Mouse (Mus musculus): Measurements from ENCODE around the gene Pfn3. TPM values are rescaled to one million over a fixed set of nuclear protein-coding genes. Genes with fewer than 3 reads are reported as not detected.

The Pfn3 gene
- total RNA-seq, 1 experiment: not detected

DNA sequence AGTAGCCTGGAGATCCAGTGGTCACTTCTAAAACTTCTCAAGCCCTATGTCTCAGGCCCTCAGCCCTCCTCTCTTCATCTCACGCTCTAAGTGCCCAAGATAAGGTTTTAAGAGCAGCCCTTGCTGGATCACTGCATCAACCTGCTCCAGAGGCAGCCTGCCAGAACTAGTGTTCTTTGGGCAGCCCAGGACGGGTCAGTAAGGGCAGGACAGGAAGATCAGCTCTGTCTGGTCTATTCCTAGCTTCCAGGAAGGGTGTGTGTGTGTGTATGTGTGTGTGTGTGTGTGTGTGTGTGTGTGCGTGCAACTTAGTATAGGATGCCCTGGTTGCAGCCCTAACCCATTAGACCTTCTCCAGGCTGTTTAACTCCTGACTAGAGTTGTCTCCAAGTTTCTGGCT lies 44.8 kb downstream of the Pfn3 start:
- in situ Hi-C loops (cut with MboI; ENCODE audit: low sequenced_read_pairs in 2 of 2, unreplicated experiment in 2 of 2): no loop called here
- no peak overlapping the region for H3K9ac ChIP-seq (ENCODE audit: insufficient read depth, low read depth, low read length, poor library complexity, severe bottlenecking)
- no peaks in the 10 kb centered on the region for H3K9me3 ChIP-seq (ENCODE audit: control insufficient read depth, insufficient read depth, low read depth, low read length)

DNA sequence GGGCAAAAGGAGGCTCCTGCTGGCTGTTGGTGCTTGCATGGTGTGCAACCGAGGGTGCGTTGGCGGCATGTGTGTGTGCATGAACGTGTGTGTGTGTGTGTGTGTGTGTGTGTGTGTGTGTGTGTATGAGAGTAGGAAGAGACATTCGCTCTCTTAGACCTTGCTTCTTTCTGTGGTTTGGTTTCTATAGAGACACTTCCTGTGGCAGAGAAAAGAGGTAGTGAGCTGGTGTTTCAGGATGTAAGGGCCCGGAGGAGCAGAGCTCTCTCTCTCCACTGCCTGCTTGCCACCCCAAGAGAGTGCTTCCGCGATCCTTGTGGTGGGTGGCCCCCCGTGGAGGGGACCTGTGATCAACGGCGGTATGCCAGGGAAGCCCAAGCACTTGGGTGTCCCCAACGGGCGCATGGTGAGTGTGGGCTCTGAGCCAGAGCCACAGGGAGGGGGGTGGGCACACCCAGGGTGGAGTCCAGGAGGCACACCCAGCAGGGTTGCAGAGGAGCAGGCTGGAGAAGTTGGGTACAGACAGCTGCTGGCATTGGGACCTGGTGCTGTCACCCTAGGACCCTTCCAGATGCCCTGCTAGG lies 45.4 kb downstream of the Pfn3 start, which contains the start of gene Rgs14:
Gene Rgs14 (plus strand): TSS at position 202 of the 584 bp plus-strand sequence.
- TF ChIP-seq ZNF384 (IDR thresholded peaks at IDR 0.05; ENCODE audit: low read depth, low read length) (no peak), ZC3H11A (IDR thresholded peaks at IDR 0.05; ENCODE audit: borderline replicate concordance, low read depth, low read length) (no peak)

More for the DNA sequence above, 44.8 kb downstream of the Pfn3 start:
- TF ChIP-seq ZC3H11A (IDR thresholded peaks at IDR 0.05; ENCODE audit: borderline replicate concordance, low read depth, low read length): no peak
- Histone ChIP-seq H3K36me3 (ENCODE audit: control insufficient read depth, insufficient read depth, low read length, poor library complexity, severe bottlenecking) (no peaks in the 10 kb centered on the region), H3K27ac (ENCODE audit: insufficient read depth, low read depth, low read length, poor library complexity, severe bottlenecking) (no peak overlapping the region), H3K4me1 (ENCODE audit: control insufficient read depth in 2 of 2, insufficient read depth in 2 of 2, low read length in 2 of 2, poor library complexity in 1 of 2) (peaks cover 0 to 2% of the 10 kb centered on the region in 2 experiments; a peak in 1 of 4 replicates), H3K4me3 (ENCODE audit: insufficient read depth in 1 of 2, low read depth in 1 of 2, low read length in 2 of 2, poor library complexity in 1 of 2, severe bottlenecking in 1 of 2) (no peak overlapping the region)
- no peak for DNase-seq (ENCODE audit: low read depth, low spot score)

DNA sequence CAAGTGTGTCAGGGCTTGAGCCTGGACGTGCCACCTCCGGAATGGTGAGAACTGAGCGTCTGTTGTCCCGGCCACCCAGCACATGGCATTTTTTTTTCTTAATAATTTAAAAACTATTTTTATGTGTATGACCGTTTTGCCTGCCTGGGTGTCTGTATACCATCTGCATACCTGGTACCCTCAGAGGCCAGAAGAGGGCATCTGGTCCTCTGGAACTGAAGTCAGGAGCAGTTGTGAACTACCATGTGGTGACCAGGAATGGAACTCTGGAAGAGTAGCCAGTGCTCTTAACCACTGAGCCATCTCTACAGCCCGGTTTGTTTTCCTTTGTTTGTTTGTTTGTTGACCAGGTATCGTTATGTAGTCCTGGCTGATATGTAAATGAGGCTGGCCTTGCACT lies 46.6 kb downstream of the Pfn3 start:
- Histone ChIP-seq H3K27ac (ENCODE audit: insufficient read depth, low read depth, low read length, poor library complexity, severe bottlenecking) (no peak overlapping the region), H3K4me1 (ENCODE audit: control insufficient read depth in 2 of 2, insufficient read depth in 2 of 2, low read length in 2 of 2, poor library complexity in 1 of 2) (peaks cover under 1 to 2% of the 10 kb centered on the region in 2 experiments; a peak in 2 of 4 replicates), H3K9ac (ENCODE audit: insufficient read depth, low read depth, low read length, poor library complexity, severe bottlenecking) (no peak overlapping the region), H3K36me3 (ENCODE audit: control insufficient read depth, insufficient read depth, low read length, poor library complexity, severe bottlenecking) (no peaks in the 10 kb centered on the region), H3K9me3 (ENCODE audit: control insufficient read depth, insufficient read depth, low read depth, low read length) (no peaks in the 10 kb centered on the region), H3K4me3 (ENCODE audit: insufficient read depth in 1 of 2, low read depth in 1 of 2, low read length in 2 of 2, poor library complexity in 1 of 2, severe bottlenecking in 1 of 2) (no peak overlapping the region)
- no peak for TF ChIP-seq ZNF384 (IDR thresholded peaks at IDR 0.05; ENCODE audit: low read depth, low read length)
- TF ChIP-seq HCFC1 (IDR thresholded peaks at IDR 0.05; ENCODE audit: borderline replicate concordance, insufficient read depth, low read length): no peak
- no peak for TF ChIP-seq MAFK (IDR thresholded peaks at IDR 0.05; ENCODE audit: insufficient read depth, low read depth, low read length)
- TF ChIP-seq CHD2 (IDR thresholded peaks at IDR 0.05; ENCODE audit: low read depth, low read length): no peak
- no peak for TF ChIP-seq ZC3H11A (IDR thresholded peaks at IDR 0.05; ENCODE audit: borderline replicate concordance, low read depth, low read length)
- in situ Hi-C loops (cut with MboI; ENCODE audit: low sequenced_read_pairs in 2 of 2, unreplicated experiment in 2 of 2): no loop called here
- no peak for DNase-seq (ENCODE audit: low read depth, low spot score)

More for the DNA sequence above, 45.4 kb downstream of the Pfn3 start, which contains the start of gene Rgs14:
- in situ Hi-C loops (cut with MboI; ENCODE audit: low sequenced_read_pairs in 2 of 2, unreplicated experiment in 2 of 2): no loop called here
- Histone ChIP-seq H3K9me3 (ENCODE audit: control insufficient read depth, insufficient read depth, low read depth, low read length) (no peaks in the 10 kb centered on the region), H3K27ac (ENCODE audit: insufficient read depth, low read depth, low read length, poor library complexity, severe bottlenecking) (no peak within 1 kb of the TSS), H3K9ac (ENCODE audit: insufficient read depth, low read depth, low read length, poor library complexity, severe bottlenecking) (no peak within 1 kb of the TSS), H3K4me1 (ENCODE audit: control insufficient read depth in 2 of 2, insufficient read depth in 2 of 2, low read length in 2 of 2, poor library complexity in 1 of 2) (peaks cover 0 to 2% of the 10 kb centered on the region in 2 experiments; a peak in 1 of 4 replicates), H3K4me3 (ENCODE audit: insufficient read depth in 1 of 2, low read depth in 1 of 2, low read length in 2 of 2, poor library complexity in 1 of 2, severe bottlenecking in 1 of 2) (no peak within 1 kb of the TSS), H3K36me3 (ENCODE audit: control insufficient read depth, insufficient read depth, low read length, poor library complexity, severe bottlenecking) (no peaks in the 10 kb centered on the region)
- no peak for DNase-seq (ENCODE audit: low read depth, low spot score)

Other genes with a start within 250 kb of the Pfn3 start
- gene Nsd1, start 205.4 kb downstream of the Pfn3 start, total RNA-seq (2012; rRNA removed): 120 and 135 TPM in 2 replicates
- gene Prelid1, start 94.7 kb downstream of the Pfn3 start, total RNA-seq (2012; rRNA removed): 198 and 217 TPM in 2 replicates
- gene Rab24, start 93.3 kb downstream of the Pfn3 start, total RNA-seq (2012; rRNA removed): 67.5 and 79.4 TPM in 2 replicates
- gene Mxd3, start 85.4 kb downstream of the Pfn3 start, total RNA-seq (2012; rRNA removed): 12.5 and 19.8 TPM in 2 replicates
- gene Lman2, start 52.4 kb downstream of the Pfn3 start, total RNA-seq (2012; rRNA removed): 195 and 272 TPM in 2 replicates
- 0.62 and 1.4 TPM in 2 replicates for gene Rgs14, start 45.5 kb downstream of the Pfn3 start, total RNA-seq (2012; rRNA removed)
- not detected in 2 replicates for gene Slc34a1, start 17.0 kb downstream of the Pfn3 start, total RNA-seq (2012; rRNA removed)
- gene F12, start 11.6 kb upstream of the Pfn3 start, total RNA-seq (2012; rRNA removed): not detected in 2 replicates
- 74.7 and 132 TPM in 2 replicates for gene Grk6, start 29.8 kb upstream of the Pfn3 start, total RNA-seq (2012; rRNA removed)
- gene Prr7, start 49.0 kb upstream of the Pfn3 start, total RNA-seq (2012; rRNA removed): 2.5 and 5.8 TPM in 2 replicates
- gene Dbn1, start 72.9 kb upstream of the Pfn3 start, total RNA-seq (2012; rRNA removed): 77.0 and 83.8 TPM in 2 replicates
- gene Pdlim7, start 98.4 kb upstream of the Pfn3 start, total RNA-seq (2012; rRNA removed): 46.7 and 58.2 TPM in 2 replicates
- gene Dok3, start 114.1 kb upstream of the Pfn3 start, total RNA-seq (2012; rRNA removed): 0.98 and 1.7 TPM in 2 replicates
- gene Ddx41, start 121.4 kb upstream of the Pfn3 start, total RNA-seq (2012; rRNA removed): 85.9 and 120 TPM in 2 replicates
- gene Fam193b, start 155.9 kb upstream of the Pfn3 start, total RNA-seq (2012; rRNA removed): 50.8 and 77.5 TPM in 2 replicates
- 363 and 460 TPM in 2 replicates for gene Tmed9, start 158.5 kb upstream of the Pfn3 start, total RNA-seq (2012; rRNA removed)
- 21.0 and 24.3 TPM in 2 replicates for gene B4galt7, start 184.7 kb upstream of the Pfn3 start, total RNA-seq (2012; rRNA removed)
- gene Caml, start 207.8 kb upstream of the Pfn3 start, total RNA-seq (2012; rRNA removed): 47.8 and 56.3 TPM in 2 replicates
- 45.5 and 56.4 TPM in 2 replicates for gene Ddx46, start 219.8 kb upstream of the Pfn3 start, total RNA-seq (2012; rRNA removed)

Measured in ES-E14 (cell line).